Mouse (Mus musculus) testis, adult 2 months (tissue): ENCODE measurements around the gene Gm10300. TPM values are rescaled to one million over a fixed set of nuclear protein-coding genes. Genes with fewer than 3 reads are reported as not detected.

ENCODE experiments used
- H3K27ac ChIP-seq: fragments of 200-500 bp; 2 replicates; pipeline ENCODE4 v1.5.1; 2012; ENCODE audit warnings: low read depth, low read length; ENCODE audit not compliant: control insufficient read depth, insufficient read depth
- H3K27me3 ChIP-seq: fragments of 200-500 bp; 2 replicates; pipeline ENCODE4 v1.6.1; 2012; ENCODE audit warnings: mild to moderate bottlenecking, low read length, moderate library complexity; ENCODE audit not compliant: control insufficient read depth, insufficient read depth
- H3K36me3 ChIP-seq: fragments of 200-500 bp; 2 replicates; pipeline ENCODE4 v1.6.1; 2012; ENCODE audit warnings: mild to moderate bottlenecking, low read length; ENCODE audit not compliant: control insufficient read depth, insufficient read depth
- H3K4me1 ChIP-seq: fragments of 200-500 bp; 2 replicates; pipeline ENCODE4 v1.6.1; 2012; ENCODE audit warnings: low read length; ENCODE audit not compliant: control insufficient read depth, insufficient read depth
- H3K4me3 ChIP-seq: fragments of 200-500 bp; 2 replicates; pipeline ENCODE4 v1.5.1; 2012; ENCODE audit warnings: low read depth, mild to moderate bottlenecking, low read length, moderate library complexity, mixed read lengths; ENCODE audit not compliant: control insufficient read depth
- CTCF ChIP-seq: fragments of 200-500 bp; IDR thresholded peaks from 2 replicates; pipeline ENCODE4 v1.5.1; 2012; ENCODE audit warnings: low read depth, mild to moderate bottlenecking, inconsistent platforms, low read length, moderate library complexity; ENCODE audit not compliant: control insufficient read depth, insufficient read depth, insufficient replicate concordance
- POLR2A ChIP-seq: fragments of 200-500 bp; IDR thresholded peaks from 2 replicates; pipeline ENCODE4 v1.6.1; 2012; ENCODE audit warnings: low read depth, mild to moderate bottlenecking, inconsistent platforms, low read length, moderate library complexity; ENCODE audit not compliant: control insufficient read depth
- polyA plus RNA-seq: library from polyadenylated mRNA; depleted of rRNA; stranded (reverse); fragments of >200 nt; gene quantifications from 2 replicates; pipeline ENCODE4 v1.2.3, GENCODE M21; 2012

Gene Gm10300
- polyA plus RNA-seq, 1 experiment: not detected

DNA sequence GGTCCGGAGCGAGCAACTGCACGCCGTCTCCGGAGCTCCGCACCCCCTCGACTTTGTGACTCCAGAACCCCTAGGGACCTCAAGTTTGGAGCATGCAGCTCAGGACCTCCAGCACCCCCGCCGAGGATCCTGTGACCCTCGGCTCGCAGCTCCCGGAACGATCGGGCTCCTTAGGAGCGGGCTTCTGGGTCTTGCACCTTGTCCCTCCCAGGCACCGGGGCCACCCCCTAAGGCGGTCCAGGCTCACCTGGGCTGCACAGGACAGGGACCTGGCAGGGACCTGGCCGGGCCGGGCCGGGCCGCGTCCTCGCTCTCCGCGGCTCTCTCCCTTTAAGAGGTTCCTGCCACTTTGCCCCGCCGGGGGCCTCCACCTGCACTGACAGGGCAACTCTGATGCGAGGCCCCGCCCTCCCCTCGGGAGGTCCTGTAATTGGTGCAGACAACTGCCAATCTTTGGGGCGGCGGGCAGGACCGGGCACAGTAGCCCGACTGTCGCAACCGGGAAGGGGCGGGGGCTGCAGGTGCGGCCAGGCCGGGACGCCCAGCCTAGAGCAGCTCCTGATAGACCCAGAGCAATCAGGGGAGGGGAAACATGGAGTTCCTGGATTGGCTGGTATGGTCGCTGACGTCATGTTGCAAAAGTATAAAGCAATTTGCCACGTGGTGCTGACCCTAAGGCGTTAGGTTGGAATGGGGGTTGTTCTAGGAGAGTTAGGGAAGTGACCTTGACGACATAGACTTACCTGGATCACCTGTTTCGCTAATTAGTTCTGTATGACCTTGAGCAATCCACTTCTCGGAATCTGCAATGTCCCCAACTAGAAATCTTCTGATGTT, 654 bp downstream of the Gm10300 start, which contains the start of gene Epb41:
TSS of gene Epb41 (minus strand) at position 389 of the 837 bp plus-strand sequence.
- no peak for TF ChIP-seq POLR2A
- Histone ChIP-seq H3K4me1 (peaks cover 23% of the 10 kb centered on the region), H3K27me3 (peaks cover 3% of the 10 kb centered on the region; the same call in 1 of the 2 replicates), H3K36me3 (no peaks in the 10 kb centered on the region), H3K4me3 (peak within 1 kb of the TSS; percentile 84), H3K27ac (no peak within 1 kb of the TSS)

DNA sequence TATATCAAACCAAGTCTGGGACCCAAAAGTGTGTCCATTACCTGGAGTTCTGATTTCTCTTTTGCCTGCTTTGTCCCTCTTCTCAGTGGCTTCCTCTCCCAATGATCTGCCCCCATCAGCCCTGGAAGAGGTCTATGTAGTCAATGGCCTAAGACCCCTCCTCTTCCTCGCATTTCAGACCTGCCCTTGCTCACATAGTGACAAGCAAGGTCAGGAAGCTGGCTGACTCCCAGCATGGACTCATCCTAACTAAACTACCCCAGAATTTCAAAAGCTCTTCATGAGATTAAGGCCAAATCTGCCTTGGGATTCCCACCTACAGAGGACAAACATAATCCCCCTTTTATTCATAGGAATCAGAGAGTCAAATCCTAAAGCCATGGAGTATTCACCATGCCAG, 1.3 kb downstream of the Gm10300 start:
- TF ChIP-seq CTCF: no peak
- TF ChIP-seq POLR2A: no peak
- Histone ChIP-seq H3K27ac (no peak overlapping the region), H3K27me3 (peaks cover 3% of the 10 kb centered on the region; the same call in 1 of the 2 replicates), H3K4me3 (no peak overlapping the region), H3K36me3 (no peaks in the 10 kb centered on the region), H3K4me1 (peaks cover 23% of the 10 kb centered on the region)

DNA sequence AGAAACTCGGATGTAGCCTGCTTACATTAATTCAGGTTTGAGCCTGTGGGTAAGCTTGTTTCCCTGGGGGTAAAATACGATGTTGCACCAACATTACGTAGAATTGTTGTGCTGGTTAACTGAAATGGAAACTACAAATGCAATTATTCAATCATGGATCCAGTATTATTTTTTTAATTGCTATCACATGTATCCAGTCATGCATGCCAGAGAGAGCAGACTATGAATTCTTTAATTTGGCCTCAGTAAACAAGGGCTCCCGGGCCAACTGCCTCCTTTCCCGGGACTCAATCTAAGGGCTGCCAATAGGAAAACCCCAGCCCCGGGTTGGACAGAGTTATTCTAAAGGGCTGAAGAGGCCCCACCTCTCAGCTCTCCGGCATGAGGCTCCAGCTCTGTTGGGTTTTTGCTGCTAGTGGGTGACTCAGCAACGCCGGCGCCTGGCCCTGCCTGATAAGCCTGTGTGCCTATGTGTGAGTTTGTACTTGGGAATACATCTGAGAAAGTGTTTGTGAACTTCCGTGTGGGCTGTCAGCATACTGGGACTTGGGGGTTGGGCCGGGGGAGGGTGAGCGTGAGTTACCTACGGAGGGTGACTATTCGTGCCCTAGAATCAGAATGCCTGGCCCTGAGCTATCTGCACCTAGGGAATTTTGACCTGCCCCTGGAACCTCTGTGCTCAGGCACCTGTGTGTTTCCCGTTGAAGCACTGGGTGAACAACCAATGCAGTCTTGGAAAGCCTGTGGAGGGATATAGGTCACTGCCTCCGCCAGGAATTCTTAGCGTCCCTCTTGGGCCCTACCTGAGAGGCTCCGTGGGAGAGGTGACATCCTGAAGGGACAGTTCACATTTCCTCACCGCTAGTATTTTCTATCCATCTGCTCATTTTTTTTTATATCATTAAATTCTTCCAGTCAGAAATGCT, 2.2 kb downstream of the Gm10300 start:
- Histone ChIP-seq H3K36me3 (no peaks in the 10 kb centered on the region), H3K4me1 (peaks cover 23% of the 10 kb centered on the region), H3K4me3 (no peak overlapping the region), H3K27ac (no peak overlapping the region), H3K27me3 (peaks cover 3% of the 10 kb centered on the region; the same call in 1 of the 2 replicates)
- no peak for TF ChIP-seq POLR2A
- TF ChIP-seq CTCF: no peak

DNA sequence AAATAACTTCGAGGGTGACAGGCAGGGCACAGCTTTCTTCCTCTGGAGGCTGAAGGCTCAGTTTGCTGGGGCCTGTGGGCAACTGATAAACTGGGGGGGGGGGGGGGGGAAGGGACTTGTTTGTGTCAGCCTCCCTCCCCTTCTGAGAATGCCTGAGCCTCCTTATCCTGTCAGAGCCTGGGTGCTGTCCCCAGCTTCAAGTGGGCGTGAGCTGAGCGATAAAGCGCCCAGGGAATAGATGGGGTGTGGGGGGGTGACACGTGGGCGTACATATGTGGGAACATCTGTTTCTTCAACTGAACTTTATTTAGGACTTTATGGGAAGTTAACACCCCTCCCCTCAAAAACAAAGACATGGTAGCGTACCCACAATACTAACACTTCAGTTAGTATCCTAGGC, 2.9 kb downstream of the Gm10300 start:
- H3K4me1 ChIP-seq: peaks cover 23% of the 10 kb centered on the region
- no peak overlapping the region for H3K27ac ChIP-seq
- no peaks in the 10 kb centered on the region for H3K36me3 ChIP-seq
- peaks cover 3% of the 10 kb centered on the region; the same call in 1 of the 2 replicates for H3K27me3 ChIP-seq
- H3K4me3 ChIP-seq: no peak overlapping the region
- TF ChIP-seq POLR2A (no peak), CTCF (no peak)

DNA sequence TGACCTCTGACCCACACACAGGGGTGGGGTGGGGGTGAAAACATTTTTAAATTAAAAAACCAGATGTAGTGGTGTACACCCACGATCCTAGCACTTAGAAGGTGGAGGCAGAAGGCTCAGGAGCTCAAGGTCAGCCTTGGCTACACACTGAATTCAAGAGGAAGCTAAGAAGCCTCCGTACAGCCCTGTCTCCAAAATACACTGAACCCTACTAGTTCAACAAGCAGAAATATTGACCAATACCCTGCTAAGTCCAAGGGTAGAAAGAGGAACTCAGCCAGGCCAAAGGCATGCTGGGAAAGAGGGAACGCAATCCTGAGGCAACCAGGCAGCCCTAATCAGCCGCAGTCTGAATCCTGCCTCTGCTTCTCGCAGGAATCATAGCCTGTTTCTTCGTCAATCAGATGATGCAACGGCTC, 3.8 kb downstream of the Gm10300 start:
- Histone ChIP-seq H3K4me3 (no peak overlapping the region), H3K27ac (no peak overlapping the region), H3K27me3 (peaks cover 3% of the 10 kb centered on the region; the same call in 1 of the 2 replicates), H3K4me1 (peaks cover 23% of the 10 kb centered on the region), H3K36me3 (no peaks in the 10 kb centered on the region)
- TF ChIP-seq POLR2A: no peak
- TF ChIP-seq CTCF: no peak

DNA sequence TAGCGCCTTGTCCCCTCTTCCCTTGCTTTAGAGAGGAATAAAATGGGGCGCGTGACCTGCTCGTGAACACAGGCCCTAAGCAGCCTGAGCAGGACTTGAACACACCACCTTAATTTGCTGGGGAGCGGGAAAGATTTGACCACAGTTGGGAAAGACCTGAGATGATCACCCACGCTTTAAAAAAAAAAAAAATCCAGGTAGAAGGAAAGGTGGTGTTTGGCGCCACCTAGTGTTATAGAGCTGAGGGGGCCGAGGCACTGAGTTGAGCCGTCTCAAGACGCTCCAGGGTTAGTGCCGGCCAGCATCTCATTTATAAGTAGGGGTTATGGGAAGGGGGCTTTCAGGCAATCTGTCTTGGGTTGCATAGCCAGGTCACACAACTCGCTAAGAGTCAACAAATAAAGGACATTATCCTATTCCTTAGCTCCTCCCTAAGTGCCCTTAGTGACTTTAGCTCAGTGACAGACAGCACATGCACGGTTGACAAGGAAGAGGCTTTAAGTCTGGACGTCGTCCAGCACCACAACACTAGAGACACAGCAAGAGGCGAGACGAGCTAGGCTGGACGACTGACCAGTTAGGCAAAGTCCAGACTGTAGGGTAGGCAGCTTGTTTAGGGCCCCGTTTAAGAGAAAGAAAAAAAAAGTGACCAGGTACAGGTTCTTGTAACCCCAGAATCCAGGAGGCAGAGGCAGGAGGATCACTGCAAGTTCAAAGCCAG, 5.2 kb downstream of the Gm10300 start:
- H3K27me3 ChIP-seq: no peaks in the 10 kb centered on the region; the same call in 1 of the 2 replicates
- no peak overlapping the region for H3K27ac ChIP-seq
- no peaks in the 10 kb centered on the region for H3K36me3 ChIP-seq
- TF ChIP-seq POLR2A: no peak
- peak; percentile 68; the same call in 1 of the 2 replicates for TF ChIP-seq CTCF
- H3K4me1 ChIP-seq: peaks cover 16% of the 10 kb centered on the region
- H3K4me3 ChIP-seq: no peak overlapping the region

DNA sequence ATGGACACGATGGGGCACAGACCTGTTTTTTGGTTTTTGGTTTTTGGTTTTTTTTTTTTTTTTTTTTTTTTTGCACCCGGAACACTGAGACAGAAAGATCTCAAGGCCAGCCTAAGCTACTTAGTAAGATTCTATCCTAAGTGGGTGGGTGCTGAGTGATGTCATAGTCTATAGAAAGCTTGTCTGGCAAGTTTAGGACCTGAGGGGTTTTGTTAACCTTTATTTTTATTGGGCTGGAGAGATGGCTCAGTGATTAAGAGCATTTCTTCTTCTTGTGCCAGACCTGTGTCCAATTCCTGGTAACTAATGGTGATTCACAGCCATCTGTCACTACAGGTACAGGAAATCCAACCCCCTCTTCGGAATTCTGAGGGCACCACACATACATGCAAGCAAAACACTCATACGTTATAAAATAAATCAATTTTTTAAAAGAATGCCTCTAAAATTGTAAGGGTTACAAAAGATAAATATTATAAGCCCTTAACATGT, 6.0 kb downstream of the Gm10300 start:
- H3K27ac ChIP-seq: no peak overlapping the region
- H3K27me3 ChIP-seq: no peaks in the 10 kb centered on the region
- peaks cover 8% of the 10 kb centered on the region for H3K4me1 ChIP-seq
- H3K36me3 ChIP-seq: no peaks in the 10 kb centered on the region
- no peak for TF ChIP-seq POLR2A
- TF ChIP-seq CTCF: no peak
- H3K4me3 ChIP-seq: no peak overlapping the region
